Mouse (Mus musculus) heart, postnatal 0 days (tissue): ENCODE data around the gene Cdh12. TPM values are rescaled to one million over a fixed set of nuclear protein-coding genes. Genes with fewer than 3 reads are reported as not detected.

Experiments
- ATAC-seq: fragments of 200-750 bp; cut with Nextera tagmentation; 2 replicates; pipeline ENCODE4 v1.8.0; 2017; ENCODE audit warnings: low read depth, moderate number of reproducible peaks, moderate library complexity; ENCODE audit not compliant: insufficient read depth
- DNase-seq: peaks from one replicate; pipeline ENCODE4 v3.0.0-alpha.2; 2016; ENCODE audit warnings: low spot score
- H3K27ac ChIP-seq: fragments of 300-500 bp; sonication (generic); 2 replicates; pipeline ENCODE4 v1.5.1; 2014; ENCODE audit warnings: low read depth, mild to moderate bottlenecking
- H3K27me3 ChIP-seq: fragments of 300-500 bp; sonication (generic); 2 replicates; pipeline ENCODE4 v1.6.1; 2014; ENCODE audit warnings: low read length, mixed read lengths; ENCODE audit not compliant: control insufficient read depth, insufficient read depth
- H3K36me3 ChIP-seq: fragments of 300-500 bp; sonication (generic); replicated peaks from 2 replicates; pipeline ENCODE4 v1.6.1; 2014; ENCODE audit warnings: low read length, mixed read lengths; ENCODE audit not compliant: control insufficient read depth, insufficient read depth
- H3K4me1 ChIP-seq: fragments of 300-500 bp; sonication (generic); 2 replicates; pipeline ENCODE4 v1.6.1; 2014; ENCODE audit warnings: antibody characterized with exemption; ENCODE audit not compliant: control insufficient read depth, insufficient read depth
- H3K4me2 ChIP-seq: fragments of 300-500 bp; sonication (generic); 2 replicates; pipeline ENCODE4 v1.6.1; 2014; ENCODE audit warnings: low read depth, mild to moderate bottlenecking, low read length, moderate library complexity
- H3K4me3 ChIP-seq: fragments of 300-500 bp; sonication (generic); 2 replicates; pipeline ENCODE4 v1.5.1; 2014; ENCODE audit warnings: low read depth, low read length
- H3K9ac ChIP-seq: fragments of 300-500 bp; sonication (generic); replicated peaks from 2 replicates; pipeline ENCODE4 v1.6.1; 2014; ENCODE audit warnings: low read depth, low read length, mixed read lengths
- H3K9me3 ChIP-seq: fragments of 300-500 bp; sonication (generic); replicated peaks from 2 replicates; pipeline ENCODE4 v1.6.1; 2016; ENCODE audit warnings: low read length; ENCODE audit not compliant: control insufficient read depth
- CTCF ChIP-seq: IDR thresholded peaks from 2 replicates; pipeline ENCODE4 v1.5.1; 2016; ENCODE audit warnings: antibody characterized with exemption, control low read depth, low read depth
- EP300 ChIP-seq: IDR thresholded peaks from 2 replicates; pipeline ENCODE4 v1.6.1; 2016; ENCODE audit warnings: antibody characterized with exemption, low read depth
- WGBS: fragments of 180-500 bp; shearing (Covaris S2); extraction: QIAGEN DNeasy Blood & Tissue Kit; methylation state at CpG from one replicate; pipeline ENCODE4 v1.1.7; 2014; 5-methylcytosine and 5-hydroxymethylcytosine counted together
- polyA plus RNA-seq: library from polyadenylated mRNA; unstranded; fragments of >200 nt; fragmentation: Nextera tagmentation; extraction: Ambion mirVana; gene quantifications from 2 replicates; pipeline ENCODE4 v1.2.1, GENCODE M21; 2015
- total RNA-seq: library from RNA; depleted of rRNA; stranded (reverse); fragments of >200 nt; gene quantifications from 2 replicates; pipeline ENCODE4 v1.2.3, GENCODE M21; 2014; ENCODE audit warnings: low replicate concordance

Gene Cdh12
- total and polyA plus RNA-seq, 2 experiments from 2014 or later = 0.03 TPM; not detected in 1

DNA sequence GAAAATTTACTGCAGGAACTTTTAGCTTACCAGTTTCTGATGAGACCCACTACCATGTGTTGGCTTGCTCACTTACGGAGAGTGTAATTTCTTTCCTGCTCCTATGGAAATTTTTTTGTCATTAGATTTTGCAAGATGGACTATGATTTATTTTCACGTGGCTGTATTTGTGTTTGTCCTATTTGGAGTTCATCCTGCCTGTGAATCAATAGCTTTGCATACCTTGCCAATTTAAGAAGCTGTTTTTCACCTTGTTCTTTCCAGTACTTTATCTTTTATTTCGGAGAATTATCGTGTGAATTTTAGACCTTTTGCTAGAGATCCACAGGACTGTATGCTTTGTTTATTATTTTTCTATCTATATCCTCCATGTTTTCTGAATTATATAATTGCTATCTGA lies 551.5 kb downstream of the Cdh12 start:
- no peaks in the 10 kb centered on the region for H3K4me1 ChIP-seq
- no peaks in the 10 kb centered on the region for H3K9me3 ChIP-seq
- no peaks in the 10 kb centered on the region for H3K36me3 ChIP-seq
- DNase-seq (no peak), ATAC-seq (no peak)
- TF ChIP-seq EP300 = no peak
- TF ChIP-seq CTCF = no peak
- WGBS = 77% methylated on average over 4 of the region's 4 CpGs
- no peak overlapping the region for H3K9ac ChIP-seq
- no peak overlapping the region for H3K4me2 ChIP-seq
- H3K4me3 ChIP-seq = no peak overlapping the region
- no peak overlapping the region for H3K27ac ChIP-seq
- no peaks in the 10 kb centered on the region for H3K27me3 ChIP-seq

DNA sequence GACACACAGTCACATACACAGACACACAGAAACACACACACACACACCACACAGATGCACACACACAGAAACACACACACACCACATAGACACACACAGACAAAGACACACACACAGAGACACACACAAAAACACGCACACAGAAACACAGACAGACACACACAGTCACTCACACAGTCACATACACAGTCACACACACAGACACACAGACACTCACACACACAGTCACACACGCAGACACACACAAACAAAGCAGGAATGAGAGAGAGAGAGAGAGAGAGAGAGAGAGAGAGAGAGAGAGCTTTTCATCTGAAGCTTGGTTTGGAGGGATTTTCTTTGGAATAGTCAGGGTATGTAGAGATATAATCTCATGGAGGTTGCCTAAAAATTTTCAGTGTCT lies 558.9 kb downstream of the Cdh12 start:
- TF ChIP-seq EP300 (no peak), CTCF (no peak)
- no peak overlapping the region for H3K4me3 ChIP-seq
- no peak overlapping the region for H3K4me2 ChIP-seq
- H3K9ac ChIP-seq = no peak overlapping the region
- H3K36me3 ChIP-seq = no peaks in the 10 kb centered on the region
- no peak for ATAC-seq
- no peak for DNase-seq
- H3K27me3 ChIP-seq = no peaks in the 10 kb centered on the region
- H3K27ac ChIP-seq = no peak overlapping the region
- no peaks in the 10 kb centered on the region for H3K4me1 ChIP-seq
- WGBS = 74% methylated on average over 2 of the region's 2 CpGs
- H3K9me3 ChIP-seq = no peaks in the 10 kb centered on the region

DNA sequence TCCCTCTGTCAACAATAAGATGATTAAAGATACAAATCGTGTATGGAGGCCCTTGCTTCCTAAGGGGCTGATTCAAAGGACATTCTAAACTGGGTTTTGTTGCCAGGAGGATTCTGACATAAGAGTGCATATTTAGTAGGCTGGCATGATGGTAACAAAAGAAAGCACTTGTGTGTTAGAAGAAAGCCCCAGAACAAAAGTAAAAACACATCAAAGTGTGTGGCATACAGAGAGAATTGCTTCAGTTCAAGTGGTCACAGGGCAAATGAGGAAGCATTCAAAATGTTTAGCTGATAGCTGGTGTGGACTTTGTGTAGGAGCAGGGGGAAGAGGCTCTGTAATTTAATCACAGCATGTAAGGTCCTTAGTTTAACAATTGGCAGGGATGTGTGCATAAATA lies 559.4 kb downstream of the Cdh12 start:
- Histone ChIP-seq H3K27ac (no peak overlapping the region), H3K4me1 (no peaks in the 10 kb centered on the region), H3K4me2 (no peak overlapping the region), H3K9ac (no peak overlapping the region), H3K27me3 (no peaks in the 10 kb centered on the region), H3K9me3 (no peaks in the 10 kb centered on the region), H3K36me3 (no peaks in the 10 kb centered on the region), H3K4me3 (no peak overlapping the region)
- WGBS = 22% methylated on average over 1 of the region's 1 CpGs
- ATAC-seq (no peak), DNase-seq (no peak)
- no peak for TF ChIP-seq CTCF
- no peak for TF ChIP-seq EP300

GRCm38 (mm10) chr15:21008969-21009368 lies 559.9 kb downstream of the Cdh12 start:
- H3K4me1 ChIP-seq = no peaks in the 10 kb centered on the region
- H3K9me3 ChIP-seq = no peaks in the 10 kb centered on the region
- TF ChIP-seq EP300 = no peak
- no peak for TF ChIP-seq CTCF
- DNase-seq (no peak), ATAC-seq (peak; percentile 41; the same call in 1 of the 2 replicates)
- H3K4me3 ChIP-seq = no peak overlapping the region
- H3K27ac ChIP-seq = no peak overlapping the region
- no peak overlapping the region for H3K4me2 ChIP-seq
- H3K9ac ChIP-seq = no peak overlapping the region
- H3K36me3 ChIP-seq = no peaks in the 10 kb centered on the region
- H3K27me3 ChIP-seq = no peaks in the 10 kb centered on the region
- WGBS = 42% methylated on average over 3 of the region's 3 CpGs

DNA sequence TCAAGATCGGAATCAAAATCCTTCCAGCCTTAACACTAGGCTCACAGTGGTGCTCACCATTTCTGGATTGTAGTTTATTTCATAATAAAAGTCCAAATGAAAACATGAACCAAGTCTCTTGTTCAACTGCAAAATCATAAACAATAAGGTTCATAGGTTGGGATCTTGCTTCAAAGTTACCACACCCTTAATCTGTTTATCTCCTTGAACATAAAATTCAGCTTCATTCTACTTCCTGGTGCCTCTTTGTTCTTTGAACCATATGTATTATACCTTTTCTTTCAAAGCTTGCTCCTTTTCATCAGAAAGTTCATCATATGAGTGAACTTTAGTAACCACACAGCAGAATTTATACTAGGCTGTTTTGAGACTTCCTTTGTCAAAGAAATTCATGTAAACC lies 614.6 kb downstream of the Cdh12 start:
- Histone ChIP-seq H3K4me2 (no peak overlapping the region), H3K27ac (no peak overlapping the region), H3K9ac (no peak overlapping the region), H3K9me3 (no peaks in the 10 kb centered on the region), H3K4me3 (no peak overlapping the region), H3K4me1 (no peaks in the 10 kb centered on the region), H3K27me3 (no peaks in the 10 kb centered on the region), H3K36me3 (no peaks in the 10 kb centered on the region)
- no peak for DNase-seq
- WGBS = 52% methylated on average over 1 of the region's 1 CpGs
- no peak for ATAC-seq
- TF ChIP-seq EP300 (no peak), CTCF (no peak)

DNA sequence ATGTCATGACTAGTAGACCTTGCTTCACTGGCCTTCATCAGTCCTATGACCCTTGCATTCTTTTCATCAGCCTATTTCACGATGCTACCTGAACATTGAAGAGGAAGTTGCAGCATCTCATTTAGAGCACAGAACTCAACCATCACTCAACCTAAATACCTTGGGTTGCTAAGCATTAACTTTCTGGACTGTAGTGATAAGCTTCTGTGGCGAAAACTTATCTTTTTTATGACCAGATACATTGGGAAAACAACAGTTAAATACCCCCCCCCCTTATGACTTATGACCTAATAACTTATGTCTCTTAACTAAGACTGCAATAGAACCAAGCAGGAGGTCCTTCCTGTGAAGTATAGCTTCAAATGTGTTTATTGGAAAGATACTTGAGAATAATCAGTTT lies 620.2 kb downstream of the Cdh12 start:
- 60% methylated on average over 2 of the region's 2 CpGs for WGBS
- H3K4me1 ChIP-seq = no peaks in the 10 kb centered on the region
- no peaks in the 10 kb centered on the region for H3K9me3 ChIP-seq
- H3K27me3 ChIP-seq = no peaks in the 10 kb centered on the region
- H3K27ac ChIP-seq = no peak overlapping the region
- no peak overlapping the region for H3K4me2 ChIP-seq
- TF ChIP-seq CTCF (no peak), EP300 (no peak)
- H3K4me3 ChIP-seq = no peak overlapping the region
- H3K36me3 ChIP-seq = no peaks in the 10 kb centered on the region
- ATAC-seq = no peak
- DNase-seq = no peak
- no peak overlapping the region for H3K9ac ChIP-seq
